Mouse (Mus musculus): ENCODE data around the gene C1qb.

The C1qb gene

DNA sequence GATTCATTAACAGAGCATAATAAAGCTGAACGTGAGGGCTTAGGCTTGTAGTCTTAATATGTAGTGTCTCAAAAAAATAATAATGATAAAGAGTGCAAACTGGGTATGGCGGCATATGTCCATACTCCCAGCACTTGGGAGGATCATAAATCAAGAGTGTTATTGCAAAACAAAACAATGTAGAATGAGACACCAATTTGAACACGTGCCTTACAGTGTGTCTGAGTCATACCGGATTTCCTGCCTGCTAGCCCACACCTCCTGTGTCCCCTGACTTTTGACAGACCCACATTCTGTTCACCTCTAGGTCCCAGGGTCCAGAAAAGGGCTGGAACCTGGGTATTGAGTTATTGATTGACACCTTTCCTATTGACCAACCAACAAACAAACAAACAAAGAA lies 44.0 kb downstream of the C1qb start:
- DNase-seq, result no peak

DNA sequence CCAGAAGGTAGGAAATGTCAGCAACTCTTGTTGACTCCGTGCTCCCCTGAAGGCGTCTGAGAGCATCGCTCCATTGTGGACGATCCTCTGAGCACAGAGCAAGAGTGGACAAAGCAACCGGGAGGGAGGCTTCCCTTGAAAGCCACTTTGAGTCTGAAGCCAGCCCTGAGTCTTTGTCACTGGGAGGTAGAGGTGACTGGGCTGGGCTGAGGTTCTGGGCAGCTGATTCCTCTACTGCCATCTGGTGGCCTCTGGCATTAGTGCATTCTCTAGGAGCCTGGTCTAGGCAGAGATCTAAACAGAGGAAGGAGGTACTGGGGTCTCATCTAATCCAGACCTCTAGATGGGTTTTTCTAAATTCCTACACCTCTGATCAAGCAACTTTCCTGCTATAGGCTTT lies 44.9 kb downstream of the C1qb start:
- DNase-seq, result peak; percentile 94 to 95

DNA sequence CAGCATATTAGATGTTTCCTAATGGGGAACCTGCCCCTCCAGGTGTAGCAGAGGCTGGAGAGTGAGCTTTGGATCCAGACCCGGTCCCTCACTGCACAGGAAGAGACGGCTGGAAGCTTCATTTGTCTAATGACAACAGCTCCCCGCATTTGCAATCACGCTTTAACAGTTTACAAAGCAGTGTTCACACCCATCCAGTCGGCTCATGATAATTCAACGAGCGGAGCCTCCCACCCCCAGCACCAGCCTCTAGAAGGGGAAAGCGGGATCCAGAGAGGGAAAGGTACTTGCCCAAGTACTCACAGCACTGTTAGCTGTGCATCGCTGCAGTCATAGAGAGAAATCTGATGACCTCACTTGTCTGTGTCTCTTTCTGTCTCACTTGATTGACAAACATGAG lies 47.5 kb downstream of the C1qb start:
- DNase-seq, result no peak

DNA sequence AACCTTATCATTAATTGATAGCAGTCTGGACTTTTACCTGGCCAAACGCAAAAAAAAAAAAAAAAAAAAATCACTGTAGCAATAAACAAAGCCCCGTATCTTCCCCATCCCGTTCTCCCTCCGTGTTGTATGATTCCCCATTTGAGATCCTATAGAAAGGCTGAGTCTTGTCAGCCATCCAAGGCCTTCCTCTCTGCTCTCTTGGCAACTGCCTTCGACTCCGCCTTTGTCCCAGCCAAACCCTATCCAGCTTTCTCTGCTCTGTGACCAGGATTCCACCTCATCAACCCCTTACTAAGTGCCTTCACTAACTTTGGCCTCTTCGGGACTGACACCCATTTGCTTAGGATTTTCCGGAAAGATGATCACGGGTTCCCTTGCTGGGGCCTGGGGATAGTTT lies 48.0 kb downstream of the C1qb start:
- DNase-seq, result no peak

DNA sequence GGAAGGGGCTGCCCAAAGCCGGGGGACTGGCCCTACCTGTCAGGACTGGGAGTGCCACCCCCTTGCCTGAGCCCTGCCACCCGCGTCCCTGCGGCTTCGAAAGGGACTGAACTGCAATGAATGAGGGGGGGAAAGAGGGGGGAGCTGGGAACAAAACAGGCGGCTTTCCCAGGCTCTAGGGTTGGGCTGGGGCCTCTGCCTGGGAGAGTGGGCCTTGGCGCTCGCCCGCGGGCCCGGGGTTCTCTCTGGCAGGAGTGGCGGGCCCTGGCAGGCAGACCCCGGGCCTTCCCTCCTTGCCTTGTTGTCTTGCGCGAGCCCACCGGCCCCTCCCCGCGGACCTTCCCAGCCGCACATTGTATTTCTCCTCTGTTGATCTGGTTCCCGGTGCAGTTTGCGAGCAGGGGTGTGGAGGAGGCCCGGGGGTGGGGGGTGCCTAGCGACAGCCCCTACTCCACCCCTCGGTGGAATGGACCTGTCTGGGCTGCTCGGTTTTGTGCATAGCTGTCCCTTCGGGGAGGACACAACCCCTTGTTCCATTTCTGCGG lies 49.5 kb downstream of the C1qb start:
- DNase-seq, result no peak

GRCm38 (mm10) chr4:136835621-136836386 lies 50.2 kb downstream of the C1qb start, which contains the start of gene Ephb2:
Ephb2 (minus strand) TSS chr4:136835988.
- peak; percentile 89 to 92 for DNase-seq

DNA sequence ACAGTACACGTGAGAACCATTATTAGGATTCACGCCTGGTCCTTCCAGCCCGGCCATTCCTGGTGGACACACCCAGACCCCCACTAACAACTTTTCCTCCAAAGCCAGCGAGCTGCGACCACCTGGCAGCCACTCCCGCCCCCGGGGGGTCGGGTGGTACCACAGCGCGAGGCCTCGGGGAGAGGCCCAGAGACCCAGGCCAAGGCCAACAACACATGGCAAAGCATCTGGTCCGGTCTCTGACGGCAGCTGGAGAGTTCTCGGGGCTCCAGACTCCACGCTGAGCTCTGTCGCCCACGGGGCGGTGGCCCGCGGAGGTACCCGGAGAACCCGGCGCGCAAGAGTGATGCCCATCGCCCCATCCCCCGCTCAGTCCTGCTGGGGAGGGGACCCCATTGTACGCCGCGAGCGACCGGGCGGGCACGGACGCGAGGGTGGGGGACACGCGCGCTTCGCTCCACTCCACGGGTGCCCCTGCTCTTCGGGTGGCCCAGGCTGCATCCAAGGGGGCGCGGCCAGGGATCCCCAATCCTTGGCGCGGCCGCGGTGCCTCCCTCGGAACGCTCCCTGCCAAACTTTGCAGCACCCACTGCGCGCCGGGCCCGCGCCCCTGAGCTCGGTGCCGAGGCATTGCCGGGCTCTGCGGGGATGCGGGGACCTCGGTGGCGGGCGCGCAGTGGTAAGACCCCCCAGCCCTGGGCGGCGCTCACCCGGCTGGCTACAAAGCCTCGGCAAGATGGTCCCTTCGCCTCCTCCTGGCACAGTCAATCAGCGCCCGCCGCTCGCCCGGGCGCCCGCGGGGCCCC lies 51.0 kb downstream of the C1qb start:
- DNase-seq, result peak; percentile 58 to 63

GRCm38 (mm10) chr4:136834439-136834814 lies 51.6 kb downstream of the C1qb start:
- DNase-seq, result no peak

- peak in 1 of 2 experiments; percentile 56 for DNase-seq
Observed at GRCm38 (mm10) chr4:136833619-136834351, 52.2 kb downstream of the C1qb start.

DNA sequence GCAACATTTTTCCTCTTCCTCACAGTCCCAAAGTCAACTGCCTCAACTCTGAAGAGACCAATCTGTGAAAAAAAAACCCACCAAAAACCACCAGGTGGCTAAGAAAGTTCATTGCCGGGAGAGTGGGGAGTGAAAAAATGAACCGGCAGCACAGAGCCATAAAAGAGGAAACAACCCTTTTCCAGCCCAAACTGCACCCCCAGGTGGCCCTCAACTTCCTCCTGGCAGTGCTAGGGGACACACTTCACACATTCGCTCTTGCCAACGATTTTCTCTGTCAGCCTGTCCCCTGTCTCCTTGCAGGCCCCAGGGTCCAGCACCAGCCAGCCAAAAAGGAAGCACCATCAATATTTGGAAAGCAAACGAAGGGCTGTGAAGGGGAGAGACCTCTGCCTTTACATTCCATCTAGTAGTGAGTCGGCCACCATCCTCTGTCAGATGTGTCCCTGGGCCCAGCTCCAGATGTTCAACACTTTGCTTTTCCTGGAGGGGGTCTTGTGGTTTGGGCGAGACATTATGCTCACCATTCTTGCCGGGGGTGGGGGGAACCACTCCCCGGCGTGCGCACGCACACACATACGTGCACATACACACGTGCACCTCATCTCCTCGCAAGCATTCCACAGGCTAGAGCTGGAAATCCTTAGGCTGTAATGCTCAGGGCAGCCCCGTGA lies 53.3 kb downstream of the C1qb start:
- DNase-seq, result no peak

GRCm38 (mm10) chr4:136830272-136830823 lies 55.6 kb downstream of the C1qb start:
- no peak for DNase-seq

All from cerebellum, postnatal 14 days (tissue).